Mouse (Mus musculus): ENCODE results near the gene Rpl23a.

The Rpl23a gene

GRCm38 (mm10) chr11:78182961-78183844 is at the start of gene Rpl23a:
TSS of gene Rpl23a (minus strand) at chr11:78183584.
- DNase-seq (ENCODE audit: low spot score), result no peak

GRCm38 (mm10) chr11:78231518-78231917 is 48.1 kb upstream of the Rpl23a start:
- no peak for DNase-seq (ENCODE audit: low spot score)

GRCm38 (mm10) chr11:78223586-78223985 is 40.2 kb upstream of the Rpl23a start:
- no peak for DNase-seq (ENCODE audit: low spot score)

GRCm38 (mm10) chr11:78215709-78216317 is 32.4 kb upstream of the Rpl23a start:
- no peak for DNase-seq (ENCODE audit: low spot score)

GRCm38 (mm10) chr11:78213086-78213817 is 29.9 kb upstream of the Rpl23a start:
- DNase-seq (ENCODE audit: low spot score), result no peak

GRCm38 (mm10) chr11:78211513-78211912 is 28.1 kb upstream of the Rpl23a start:
- no peak for DNase-seq (ENCODE audit: low spot score)

- DNase-seq (ENCODE audit: low spot score), result no peak
Measured at GRCm38 (mm10) chr11:78210615-78211014, 27.2 kb upstream of the Rpl23a start.

- no peak for DNase-seq (ENCODE audit: low spot score)
Measured at GRCm38 (mm10) chr11:78209886-78210285, 26.5 kb upstream of the Rpl23a start.

GRCm38 (mm10) chr11:78207190-78207589 is 23.8 kb upstream of the Rpl23a start:
- no peak for DNase-seq (ENCODE audit: low spot score)

GRCm38 (mm10) chr11:78205361-78206206 is 22.2 kb upstream of the Rpl23a start:
- DNase-seq (ENCODE audit: low spot score), result no peak

- DNase-seq (ENCODE audit: low spot score), result no peak
Measured at GRCm38 (mm10) chr11:78204287-78204686, 20.9 kb upstream of the Rpl23a start.

GRCm38 (mm10) chr11:78202372-78202771 is 19.0 kb upstream of the Rpl23a start:
- no peak for DNase-seq (ENCODE audit: low spot score)

- no peak for DNase-seq (ENCODE audit: low spot score)
Measured at GRCm38 (mm10) chr11:78195101-78195863, 11.9 kb upstream of the Rpl23a start.

- no peak for DNase-seq (ENCODE audit: low spot score)
Measured at GRCm38 (mm10) chr11:78194411-78195100, 11.2 kb upstream of the Rpl23a start.

- DNase-seq (ENCODE audit: low spot score), result no peak
Measured at GRCm38 (mm10) chr11:78193113-78193512, 9.7 kb upstream of the Rpl23a start, which contains the start of gene Proca1. TSS of gene Proca1 (plus strand) at chr11:78193392.

GRCm38 (mm10) chr11:78190041-78190440 is 6.7 kb upstream of the Rpl23a start:
- DNase-seq (ENCODE audit: low spot score), result no peak

- DNase-seq (ENCODE audit: low spot score), result no peak
Measured at GRCm38 (mm10) chr11:78189234-78190040, 6.1 kb upstream of the Rpl23a start.

GRCm38 (mm10) chr11:78188331-78189233 is 5.2 kb upstream of the Rpl23a start, which contains the start of gene Rab34:
TSS of gene Rab34 (plus strand) at chr11:78188430.
- no peak for DNase-seq (ENCODE audit: low spot score)

Data from urinary bladder, postnatal 10 days (tissue).